Mouse (Mus musculus): ENCODE data around the gene Kifc3. TPM values are rescaled to one million over a fixed set of nuclear protein-coding genes. Genes with fewer than 3 reads are reported as not detected.

Kifc3 gene
- polyA plus RNA-seq, 1 experiment = 25.6 TPM

DNA sequence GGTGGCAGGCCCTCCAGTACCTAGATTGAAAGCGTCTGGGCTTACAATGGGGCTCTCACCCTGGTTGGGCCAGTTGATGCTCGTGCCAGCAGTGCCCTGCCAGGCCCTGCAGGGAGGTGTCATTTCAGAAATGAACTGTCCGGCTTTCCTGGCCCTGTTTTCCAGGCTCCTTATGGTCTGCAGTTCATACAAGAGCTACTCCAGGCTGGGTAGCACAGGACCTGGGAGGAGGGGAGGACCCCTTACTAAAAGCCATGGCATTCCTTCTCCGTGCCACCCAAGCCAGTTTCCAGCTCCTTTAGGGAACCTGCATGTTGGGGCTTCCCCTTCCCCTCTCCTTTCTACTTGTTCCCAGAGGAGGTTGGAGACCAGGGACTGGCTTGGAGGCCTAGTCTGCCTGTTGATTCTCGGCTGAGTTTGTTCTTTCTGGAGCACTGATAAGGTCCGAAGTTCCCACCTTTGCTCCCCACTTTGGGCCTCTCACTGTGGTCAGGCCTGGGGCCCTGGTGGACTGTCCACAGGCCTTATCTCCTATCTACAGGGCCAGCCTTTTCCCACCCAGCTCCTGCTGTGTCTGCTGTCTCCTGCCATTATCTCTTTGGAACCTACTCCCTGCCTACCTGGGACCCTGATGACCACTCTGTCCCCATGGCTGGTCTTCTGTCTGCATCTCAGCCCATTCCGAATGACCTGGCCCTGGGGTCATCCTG is 117.0 kb downstream of the Kifc3 start:
- no peak for DNase-seq (ENCODE audit: low read depth, low spot score)
- WGBS = 86% methylated on average over 7 of the region's 7 CpGs

DNA sequence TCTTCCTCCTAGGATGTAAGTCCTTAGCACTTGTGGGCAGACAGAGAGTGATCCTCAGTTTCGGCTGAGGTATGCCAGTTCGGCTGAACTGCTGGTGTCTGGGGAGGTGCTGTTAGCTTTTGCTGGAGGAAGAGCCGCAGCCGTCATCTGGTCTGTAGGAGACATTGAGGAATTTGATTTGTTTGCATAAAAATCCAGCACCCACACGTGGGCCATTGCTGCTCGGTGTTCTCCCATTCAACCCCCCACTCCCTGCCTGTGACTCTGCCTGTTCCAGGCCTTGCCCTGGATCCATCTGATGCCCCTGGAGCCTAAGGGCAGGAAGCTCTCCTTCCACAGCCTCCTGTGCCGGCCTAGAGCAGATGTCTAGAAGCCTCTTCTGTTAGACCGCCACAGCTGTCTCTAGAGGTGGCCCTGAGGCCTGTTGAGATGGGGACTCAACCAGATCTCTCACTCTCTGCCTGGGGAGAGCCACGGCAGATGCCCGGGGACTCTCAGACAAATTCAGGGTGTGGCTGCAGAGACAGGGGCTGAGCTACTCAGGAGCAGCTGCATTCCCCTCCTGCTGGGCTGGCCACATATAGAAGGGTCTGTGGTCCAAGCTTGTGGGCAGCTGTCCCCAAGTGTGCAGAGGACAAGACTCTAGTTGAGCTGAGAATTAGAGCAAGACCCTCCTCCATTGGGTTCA is 117.7 kb downstream of the Kifc3 start:
- WGBS = 86% methylated on average over 10 of the region's 10 CpGs
- no peak for DNase-seq (ENCODE audit: low read depth, low spot score)

GRCm38 (mm10) chr8:95084261-95084660 is 118.4 kb downstream of the Kifc3 start:
- DNase-seq (ENCODE audit: low read depth, low spot score) = no peak
- WGBS = 88% methylated on average over 4 of the region's 4 CpGs

DNA sequence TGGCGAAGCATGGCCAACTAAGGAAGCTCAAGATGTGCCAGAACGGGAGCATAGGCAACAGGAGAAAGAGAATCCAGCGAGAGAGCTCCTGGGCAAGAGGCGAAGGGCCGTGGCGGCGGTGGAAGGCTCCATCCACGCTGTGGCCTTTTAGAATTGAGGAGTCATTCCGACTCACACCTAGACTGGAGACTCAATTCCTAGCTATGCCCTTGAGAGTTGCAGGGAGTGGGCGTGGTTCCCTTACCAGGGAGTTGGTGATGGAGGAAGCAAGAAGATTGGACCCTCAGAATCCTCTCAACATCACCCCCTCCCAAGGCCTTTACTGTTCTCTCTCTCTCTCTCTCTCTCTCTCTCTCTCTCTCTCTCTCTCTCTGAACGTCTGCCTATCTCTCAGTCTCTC is 121.0 kb downstream of the Kifc3 start:
- DNase-seq (ENCODE audit: low read depth, low spot score) = no peak
- WGBS = 3% methylated on average over 11 of the region's 11 CpGs

DNA sequence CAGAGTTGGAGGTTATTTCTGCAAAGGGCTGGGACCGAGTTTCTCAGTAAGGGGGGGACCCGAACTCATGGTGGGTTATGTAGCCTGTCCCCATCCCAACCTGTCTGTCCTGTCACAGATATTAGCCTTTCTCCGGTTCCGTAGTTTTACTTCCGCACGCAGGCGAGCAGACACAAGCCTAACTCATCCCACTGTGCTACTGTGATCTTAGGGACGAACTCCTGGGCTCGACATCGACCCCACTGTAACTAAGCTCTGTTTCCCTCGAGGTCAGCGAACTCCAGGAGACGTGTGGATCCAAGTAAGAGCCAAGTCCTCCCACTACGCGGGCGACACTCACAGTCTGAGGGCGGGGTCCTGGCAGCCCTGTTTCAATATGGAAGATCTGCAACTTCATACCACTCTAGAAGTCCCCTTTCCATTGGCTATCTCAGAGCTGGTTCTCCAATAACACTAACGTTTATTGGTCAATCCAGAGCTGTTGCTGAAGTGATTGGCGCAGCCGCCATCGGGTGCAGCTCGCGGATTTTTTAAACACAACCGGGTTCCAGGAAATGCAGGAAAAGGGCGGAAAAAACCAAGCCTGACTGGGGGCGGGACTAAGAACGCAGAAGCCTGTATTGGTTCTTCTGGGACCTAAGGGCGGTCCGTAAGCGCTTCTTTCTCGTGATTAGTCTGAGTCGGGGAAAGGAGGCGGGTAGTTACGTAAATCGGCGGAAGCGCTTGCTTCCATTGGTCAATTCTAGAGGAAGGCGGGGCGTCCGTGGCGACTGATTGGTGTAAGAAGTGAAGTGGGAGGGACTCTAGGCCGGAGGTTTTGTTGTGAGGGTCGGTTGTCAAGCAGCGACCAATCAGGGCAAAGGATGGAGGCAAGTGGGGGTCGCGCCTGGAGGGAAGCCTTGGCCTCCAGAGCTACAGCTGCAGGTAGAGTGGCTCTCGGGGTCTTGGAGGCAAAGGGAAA is 122.0 kb downstream of the Kifc3 start, which contains the start of gene Katnb1:
Katnb1 (plus strand) TSS at position 806 of the 961 bp plus-strand sequence.
- DNase-seq (ENCODE audit: low read depth, low spot score) = peak; percentile 94
- under 1% methylated on average over 47 of the region's 47 CpGs for WGBS

GRCm38 (mm10) chr8:95079305-95079704 is 123.3 kb downstream of the Kifc3 start:
- no peak for DNase-seq (ENCODE audit: low read depth, low spot score)
- 86% methylated on average over 4 of the region's 4 CpGs for WGBS

DNA sequence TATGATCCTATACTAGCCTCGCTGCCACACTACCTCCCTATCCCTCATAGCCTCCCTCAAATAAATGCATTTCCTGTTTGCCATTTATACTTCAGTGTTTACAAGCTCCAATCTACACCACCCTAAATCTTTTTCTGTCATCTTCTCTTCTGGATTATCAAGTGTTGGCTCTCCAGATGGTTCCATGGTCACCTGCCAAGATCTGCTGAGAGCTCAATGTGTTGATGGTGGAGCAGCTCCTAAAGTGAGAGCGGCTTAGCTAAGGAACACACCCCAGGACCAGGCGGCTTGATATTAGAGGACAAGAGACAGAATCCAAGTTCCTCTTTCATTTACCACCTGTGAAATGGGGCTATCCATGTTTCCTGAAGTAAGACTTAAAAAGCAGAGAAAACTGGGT is 124.6 kb downstream of the Kifc3 start:
- DNase-seq (ENCODE audit: low read depth, low spot score) = no peak
- WGBS = 60% methylated on average over 3 of the region's 3 CpGs

GRCm38 (mm10) chr8:95076151-95076550 is 126.5 kb downstream of the Kifc3 start:
- WGBS = 59% methylated on average over 17 of the region's 17 CpGs
- DNase-seq (ENCODE audit: low read depth, low spot score) = no peak

DNA sequence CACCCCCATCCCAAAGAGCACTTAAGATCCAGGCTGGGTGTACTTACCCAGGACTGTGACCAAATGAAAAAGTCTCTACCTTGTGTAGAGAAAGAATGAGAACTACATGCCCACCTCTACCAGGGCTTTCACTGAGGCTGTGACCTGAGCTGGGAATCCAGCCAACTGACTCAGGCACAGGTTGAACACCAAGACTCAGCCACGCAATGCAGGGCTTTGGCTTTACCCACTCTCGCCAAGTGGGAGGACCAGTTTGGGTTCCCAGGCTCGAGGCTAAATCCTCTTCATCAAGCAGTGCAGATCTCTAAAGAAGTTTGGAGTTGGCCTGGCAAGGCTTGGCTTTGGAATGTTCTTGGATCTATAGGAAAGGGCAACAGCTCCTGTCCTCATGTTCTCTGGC is 127.1 kb downstream of the Kifc3 start:
- 54% methylated on average over 3 of the region's 3 CpGs for WGBS
- no peak for DNase-seq (ENCODE audit: low read depth, low spot score)

DNA sequence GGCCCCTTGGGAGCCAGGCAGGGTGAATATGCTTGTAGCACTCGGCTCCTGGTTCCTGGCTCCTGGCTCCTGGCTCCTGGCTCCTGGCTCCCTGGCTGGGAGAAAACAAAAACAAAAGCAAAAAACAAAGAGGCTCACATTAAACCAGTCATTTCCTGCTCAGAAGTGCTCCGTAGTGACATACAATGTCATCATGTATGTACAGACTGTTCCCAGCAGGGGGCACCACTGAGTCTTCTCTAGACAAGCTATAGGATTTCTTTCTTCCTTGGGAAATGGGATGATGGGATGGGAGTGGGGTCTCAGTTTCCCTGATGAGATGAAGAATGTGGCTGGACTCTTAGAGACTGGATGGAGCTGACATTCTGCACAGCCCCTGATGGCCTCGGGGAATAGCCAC is 135.0 kb downstream of the Kifc3 start:
- DNase-seq (ENCODE audit: low read depth, low spot score) = peak; percentile 38
- WGBS = 35% methylated on average over 3 of the region's 3 CpGs

GRCm38 (mm10) chr8:95064531-95064930 is 138.1 kb downstream of the Kifc3 start:
- 80% methylated on average over 2 of the region's 2 CpGs for WGBS
- DNase-seq (ENCODE audit: low read depth, low spot score) = no peak

DNA sequence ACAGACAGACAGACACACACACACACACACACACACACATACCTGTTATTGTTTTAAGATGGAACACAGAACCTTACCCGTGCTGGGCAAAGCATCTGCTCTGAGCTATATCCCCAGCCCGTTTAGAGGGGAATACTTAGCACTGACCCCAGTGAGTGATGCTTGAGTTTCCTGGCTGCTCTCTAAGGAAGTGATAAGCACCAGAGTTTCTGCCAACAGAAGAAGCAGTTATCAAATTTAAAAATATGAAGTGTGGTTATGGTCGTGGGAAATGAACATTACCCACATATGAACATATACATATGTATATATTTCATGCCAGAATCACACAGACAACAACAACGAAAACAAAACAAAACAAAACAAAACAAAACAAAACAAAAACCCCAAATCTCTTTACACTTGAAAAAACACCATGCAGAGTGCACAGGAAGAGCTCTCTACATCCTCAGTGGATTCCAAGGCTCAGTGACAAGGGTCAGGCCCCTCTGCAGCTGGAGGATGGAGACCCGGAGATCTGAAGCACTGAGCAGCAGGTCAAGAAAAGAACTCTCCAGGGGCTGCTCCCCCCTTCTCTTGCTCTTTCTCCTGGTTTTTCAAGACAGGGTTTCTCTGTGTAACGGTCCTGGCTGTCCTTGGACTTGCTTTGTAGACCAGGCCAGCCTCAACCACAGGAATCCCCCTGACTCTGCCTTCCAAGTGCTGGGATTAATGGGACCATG is 142.6 kb downstream of the Kifc3 start:
- 49% methylated on average over 6 of the region's 6 CpGs for WGBS

DNA sequence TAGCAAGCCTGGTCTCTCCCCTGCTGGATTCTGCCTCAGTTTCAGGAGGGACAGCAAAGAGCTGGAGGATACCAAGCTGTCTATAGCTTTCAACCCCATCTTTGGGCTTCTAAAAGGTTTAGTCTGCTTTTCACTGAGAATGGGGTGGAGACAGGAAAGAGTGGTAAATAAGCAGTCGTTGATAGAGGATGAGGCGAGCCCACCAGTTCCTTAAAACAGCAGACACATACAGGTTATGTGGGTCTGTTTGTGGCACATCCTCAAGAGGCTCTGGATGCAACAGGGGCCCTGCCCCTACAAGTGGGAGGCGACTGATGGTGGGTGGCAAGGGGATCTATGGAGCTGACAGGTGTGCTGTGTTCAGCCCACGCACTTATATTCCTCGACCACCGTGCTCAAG is 144.0 kb downstream of the Kifc3 start:
- WGBS = 74% methylated on average over 6 of the region's 6 CpGs
- no peak for DNase-seq (ENCODE audit: low read depth, low spot score)

More for the DNA sequence above, 142.6 kb downstream of the Kifc3 start:
- no peak for DNase-seq (ENCODE audit: low read depth, low spot score)

DNA sequence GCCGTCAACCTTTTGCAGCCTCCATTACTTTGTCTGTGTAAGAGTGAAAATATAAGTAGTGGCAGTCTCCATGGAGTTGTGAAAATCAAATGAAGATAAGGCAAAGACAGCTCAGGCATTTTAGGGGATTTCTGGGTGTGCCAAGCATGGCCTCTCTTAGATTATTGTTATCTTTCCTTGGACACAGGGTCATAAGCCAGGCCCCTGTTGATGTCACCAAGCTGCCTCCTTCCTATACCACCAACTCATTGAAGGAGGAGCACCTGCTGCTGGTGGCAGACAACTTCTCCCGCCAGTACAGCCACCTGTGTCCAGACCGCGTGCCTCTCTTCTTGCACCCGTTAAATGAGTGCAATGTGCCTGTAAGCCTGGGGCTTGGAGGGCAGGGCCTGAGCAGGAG is 146.2 kb downstream of the Kifc3 start:
- 67% methylated on average over 5 of the region's 5 CpGs for WGBS
- DNase-seq (ENCODE audit: low read depth, low spot score) = no peak

- no peak for DNase-seq (ENCODE audit: low read depth, low spot score)
- WGBS = 27% methylated on average over 2 of the region's 2 CpGs
These were observed 147.6 kb downstream of the Kifc3 start, which contains the start of gene Drc7 for GRCm38 (mm10) chr8:95054927-95055510. Gene Drc7, plus strand, starts transcription at chr8:95055103.

GRCm38 (mm10) chr8:95054438-95054837 is 148.2 kb downstream of the Kifc3 start:
- DNase-seq (ENCODE audit: low read depth, low spot score) = no peak
- 46% methylated on average over 6 of the region's 6 CpGs for WGBS

All from large intestine, adult 2 months (tissue).